Mouse (Mus musculus): ENCODE data around the gene Rarres1. TPM values are rescaled to one million over a fixed set of nuclear protein-coding genes. Genes with fewer than 3 reads are reported as not detected.

The Rarres1 gene
- total RNA-seq, 2 experiments from 2014 or later = 1.0 TPM

- DNase-seq = no peak
Measured at GRCm38 (mm10) chr3:67492086-67492869, 23.0 kb downstream of the Rarres1 start.

- DNase-seq = no peak
Measured at GRCm38 (mm10) chr3:67490156-67490555, 25.2 kb downstream of the Rarres1 start.

- no peak for DNase-seq
Measured at GRCm38 (mm10) chr3:67485233-67485632, 30.1 kb downstream of the Rarres1 start.

- DNase-seq = no peak
Measured at GRCm38 (mm10) chr3:67482400-67482799, 32.9 kb downstream of the Rarres1 start.

GRCm38 (mm10) chr3:67479806-67480205 is 35.5 kb downstream of the Rarres1 start:
- DNase-seq = no peak

GRCm38 (mm10) chr3:67473438-67473837 is 41.9 kb downstream of the Rarres1 start:
- no peak for DNase-seq

- DNase-seq = no peak
Measured at GRCm38 (mm10) chr3:67471408-67472127, 43.8 kb downstream of the Rarres1 start.

- no peak for DNase-seq
Measured at GRCm38 (mm10) chr3:67467281-67467680, 48.0 kb downstream of the Rarres1 start.

GRCm38 (mm10) chr3:67466576-67466975 is 48.7 kb downstream of the Rarres1 start:
- DNase-seq = no peak

- DNase-seq = peak; percentile 71
Measured at GRCm38 (mm10) chr3:67463450-67464372, 51.6 kb downstream of the Rarres1 start, which contains the start of gene Lxn. Lxn (minus strand) TSS chr3:67463926.

GRCm38 (mm10) chr3:67463001-67463400 is 52.3 kb downstream of the Rarres1 start:
- DNase-seq = no peak

GRCm38 (mm10) chr3:67462578-67462977 is 52.7 kb downstream of the Rarres1 start:
- DNase-seq = no peak

GRCm38 (mm10) chr3:67462015-67462414 is 53.3 kb downstream of the Rarres1 start:
- DNase-seq = no peak

- no peak for DNase-seq
Measured at GRCm38 (mm10) chr3:67459881-67460280, 55.4 kb downstream of the Rarres1 start.

GRCm38 (mm10) chr3:67450601-67451210 is 64.6 kb downstream of the Rarres1 start:
- DNase-seq = peak; percentile 21

GRCm38 (mm10) chr3:67449660-67450059 is 65.7 kb downstream of the Rarres1 start:
- no peak for DNase-seq

- DNase-seq = no peak
Measured at GRCm38 (mm10) chr3:67447143-67447542, 68.2 kb downstream of the Rarres1 start.

- no peak for DNase-seq
Measured at GRCm38 (mm10) chr3:67434011-67434410, 81.3 kb downstream of the Rarres1 start.

- peak; percentile 92 for DNase-seq
Measured at GRCm38 (mm10) chr3:67429999-67430380, 85.3 kb downstream of the Rarres1 start, which contains the start of gene Gfm1. Gfm1 (plus strand) TSS chr3:67430096.

- DNase-seq = no peak
Measured at GRCm38 (mm10) chr3:67429338-67429998, 85.9 kb downstream of the Rarres1 start.
